Mouse (Mus musculus): ENCODE data around the gene Kmo.

DNA sequence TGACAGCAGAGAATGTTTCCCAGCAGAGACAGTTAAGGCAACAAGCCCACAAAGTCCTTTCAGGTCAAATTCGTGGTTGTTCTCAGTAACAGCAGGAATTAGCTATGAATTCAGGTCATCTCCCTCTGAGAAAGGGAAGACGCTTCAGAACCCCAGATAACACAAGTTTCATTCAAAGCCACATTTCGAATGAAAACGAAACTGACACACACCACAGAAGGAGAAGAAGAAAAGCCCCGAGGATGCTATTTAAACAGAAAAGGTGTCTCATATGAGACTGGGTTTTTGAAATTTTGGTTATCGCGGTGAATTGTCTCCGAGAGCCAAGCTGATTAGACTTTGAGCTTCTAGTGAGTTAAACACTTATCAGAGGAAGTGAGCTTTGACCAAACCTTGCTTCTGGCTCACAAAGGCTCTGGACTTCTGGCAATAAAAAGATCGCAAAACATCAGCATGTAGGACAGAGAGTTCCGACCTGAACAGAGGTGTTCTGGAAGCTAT, 11.6 kb downstream of the Kmo start:
- no peak for TF ChIP-seq EP300 (IDR thresholded peaks at IDR 0.05; ENCODE audit: insufficient read depth, low read depth, low read length)
- TF ChIP-seq POLR2A (IDR thresholded peaks at IDR 0.05; ENCODE audit: insufficient read depth, low read depth, low read length), result no peak
- TF ChIP-seq CTCF (IDR thresholded peaks at IDR 0.05), result no peak
